Mouse (Mus musculus) embryonic fibroblast, embryonic 13.5 days (primary cell): ENCODE measurements around the gene Ctnna3.

Experiments
- CTCF ChIP-seq: IDR thresholded peaks from 2 replicates; pipeline ENCODE4 v1.5.1; 2011; ENCODE audit warnings: mild to moderate bottlenecking, control low read depth, low read length, moderate library complexity, borderline replicate concordance; ENCODE audit not compliant: insufficient read depth
- POLR2A ChIP-seq: IDR thresholded peaks from 2 replicates; pipeline ENCODE4 v1.6.1; 2011; ENCODE audit warnings: low read depth, mild to moderate bottlenecking, control low read depth, low read length, moderate library complexity

GRCm38 (mm10) chr10:63899891-63900290 lies 470.0 kb downstream of the Ctnna3 start:
- TF ChIP-seq POLR2A (no peak), CTCF (no peak)
